Mouse (Mus musculus) lung, postnatal 25 days (tissue): Measurements from ENCODE around the gene Fxn.

ENCODE experiments used
- DNase-seq: peaks from one replicate; pipeline ENCODE4 v3.0.0; 2022; ENCODE audit warnings: low spot score

The Fxn gene

DNA sequence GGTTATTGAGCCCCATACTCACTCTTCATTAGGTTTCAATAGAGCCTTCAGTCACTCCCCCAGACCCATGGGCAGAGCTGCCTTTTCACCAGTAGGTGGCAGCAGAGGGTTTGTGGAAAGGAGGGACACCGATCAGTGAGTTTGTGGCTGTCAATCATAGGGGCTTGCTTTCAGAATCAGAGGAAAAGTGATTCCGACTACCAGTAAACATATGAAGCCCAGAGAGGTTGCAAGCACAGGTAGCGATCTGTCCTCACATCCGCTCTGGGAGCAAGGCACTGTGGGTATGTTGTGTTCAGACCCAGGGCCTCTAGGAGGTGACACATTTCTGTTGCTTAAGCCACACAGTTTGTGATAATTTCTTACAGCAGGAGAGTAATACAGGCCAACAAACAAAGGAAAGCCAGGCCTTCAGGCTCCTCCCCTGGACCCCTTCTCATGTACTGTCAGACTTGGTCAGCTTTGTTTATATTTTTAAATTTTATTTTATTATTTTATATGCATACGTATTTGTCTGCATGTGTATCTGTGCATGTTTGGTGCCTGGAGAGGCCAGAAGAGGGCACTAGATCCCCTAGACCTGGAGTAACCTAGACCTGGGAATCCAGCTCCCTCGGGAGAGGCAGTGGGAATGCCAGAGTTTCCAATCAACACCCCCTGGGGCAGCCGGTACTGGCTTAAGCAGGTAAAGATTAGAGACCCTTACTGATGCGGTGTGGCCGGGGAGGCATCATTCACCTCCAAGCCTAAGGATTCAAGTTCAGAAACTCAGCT is 20.8 kb upstream of the Fxn start:
- peak; percentile 74 for DNase-seq

DNA sequence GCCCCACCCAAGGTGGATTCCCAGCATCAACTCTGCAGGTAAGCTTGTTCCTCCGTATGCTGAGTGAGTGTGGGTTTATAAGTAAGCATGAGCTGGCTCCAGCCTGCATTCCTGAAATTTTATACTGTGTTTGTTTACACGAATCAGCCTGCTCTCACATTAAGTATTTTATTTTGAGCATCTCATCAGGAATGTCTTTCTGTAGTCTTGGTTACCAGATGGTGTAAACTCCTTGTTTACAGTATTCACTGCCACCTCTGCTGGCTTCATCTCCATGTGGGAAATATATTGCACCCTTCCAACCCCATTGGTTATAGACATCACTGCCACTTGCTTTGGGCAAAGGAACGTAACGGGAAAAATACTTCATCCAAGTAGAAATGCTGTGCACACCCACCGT is 13.1 kb upstream of the Fxn start:
- DNase-seq = peak; percentile 22

DNA sequence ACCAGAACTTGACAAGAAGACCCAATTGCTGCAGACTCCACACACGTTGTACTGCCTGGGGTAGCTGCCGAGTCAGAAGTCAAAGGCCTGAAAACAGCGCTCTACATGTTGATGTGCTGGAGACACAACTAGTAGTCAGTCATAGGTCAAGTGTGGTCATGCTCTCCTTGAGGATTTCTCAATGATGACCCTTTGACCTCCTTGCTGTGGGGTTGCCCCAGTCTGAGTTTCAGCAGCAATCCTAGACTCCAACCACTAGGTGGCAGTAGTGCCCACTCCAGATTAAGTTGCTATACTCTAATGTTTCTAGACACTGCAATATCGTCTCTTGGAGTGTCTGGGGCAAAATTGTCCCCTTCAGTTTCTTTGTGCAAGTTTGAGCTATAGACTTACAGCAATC is 3.8 kb upstream of the Fxn start:
- peak; percentile 83 for DNase-seq

DNA sequence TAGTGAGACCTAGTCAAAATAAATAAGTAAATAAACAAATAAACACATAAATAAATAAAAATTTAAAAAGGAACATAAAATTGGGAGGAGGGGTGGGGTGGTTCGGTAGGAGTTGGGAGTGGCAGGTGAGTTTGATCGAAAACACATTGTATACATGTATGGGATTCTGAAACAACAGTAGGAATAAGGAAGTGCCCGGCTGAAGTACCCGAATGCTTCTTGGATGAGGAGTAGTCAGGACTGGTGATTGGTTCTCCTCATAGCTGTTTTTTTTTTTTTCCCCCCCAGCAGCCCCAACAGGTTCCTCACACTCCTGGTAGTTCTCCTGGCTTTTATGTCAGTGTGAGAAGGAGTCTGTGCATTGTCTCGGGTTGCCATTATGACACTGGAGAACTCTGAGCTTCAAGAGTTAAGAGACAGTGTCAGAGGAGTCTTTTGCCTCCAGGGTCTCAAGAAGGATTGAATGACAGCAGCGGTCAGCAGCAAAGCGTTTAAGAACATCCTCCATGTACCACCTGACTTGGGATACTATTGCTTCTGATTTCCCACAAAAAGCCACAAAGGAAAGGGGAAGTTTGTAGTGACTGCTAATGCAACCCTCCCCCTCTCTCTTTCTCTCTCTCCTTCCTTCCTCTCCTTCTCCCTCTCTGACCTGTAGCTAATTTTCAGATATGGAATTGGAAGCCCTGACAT is 1.0 kb upstream of the Fxn start:
- no peak for DNase-seq

DNA sequence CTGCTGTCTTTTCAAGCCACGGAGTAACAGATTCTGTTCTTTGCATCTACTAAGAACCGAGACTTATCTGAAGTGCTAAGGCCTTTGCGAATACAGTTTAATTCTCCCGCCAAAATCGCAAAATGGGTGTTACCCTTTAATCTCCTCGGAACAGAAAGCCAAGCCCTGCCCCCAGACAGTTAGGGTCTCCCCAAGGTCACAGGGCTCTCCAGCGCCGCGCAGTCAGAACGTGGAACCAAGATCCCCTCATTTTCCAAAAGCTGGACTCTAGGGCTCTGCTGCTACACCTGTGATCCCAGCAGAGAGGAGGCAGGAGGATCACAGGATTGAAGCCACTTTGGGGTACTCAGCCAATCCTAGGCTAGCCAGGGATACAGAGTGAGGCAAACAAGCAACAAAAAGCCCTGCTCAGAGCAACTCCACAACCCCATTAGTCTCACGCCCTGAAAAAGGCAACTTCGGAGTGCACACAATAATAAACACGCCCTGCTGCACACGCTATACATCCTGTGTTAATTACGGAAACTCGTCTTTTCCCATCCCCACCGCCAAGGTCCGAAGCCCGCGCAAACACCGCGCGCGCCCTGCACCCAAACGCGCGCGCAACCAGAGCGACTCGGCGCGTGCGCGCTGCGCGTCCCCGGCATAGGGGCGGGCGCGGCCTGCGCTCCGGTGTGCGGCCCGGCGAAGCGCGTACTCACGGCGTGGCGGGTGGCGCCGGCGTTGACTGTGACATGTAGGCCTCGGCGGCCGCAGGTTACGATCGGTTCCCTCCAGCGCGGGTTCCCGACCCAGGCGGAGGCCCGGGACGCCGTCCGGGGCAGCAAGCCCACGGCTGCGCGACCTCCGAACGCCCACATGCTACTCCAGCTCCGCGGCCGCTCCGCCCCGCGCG is 452 bp downstream of the Fxn start:
- peak; percentile 63 for DNase-seq

DNA sequence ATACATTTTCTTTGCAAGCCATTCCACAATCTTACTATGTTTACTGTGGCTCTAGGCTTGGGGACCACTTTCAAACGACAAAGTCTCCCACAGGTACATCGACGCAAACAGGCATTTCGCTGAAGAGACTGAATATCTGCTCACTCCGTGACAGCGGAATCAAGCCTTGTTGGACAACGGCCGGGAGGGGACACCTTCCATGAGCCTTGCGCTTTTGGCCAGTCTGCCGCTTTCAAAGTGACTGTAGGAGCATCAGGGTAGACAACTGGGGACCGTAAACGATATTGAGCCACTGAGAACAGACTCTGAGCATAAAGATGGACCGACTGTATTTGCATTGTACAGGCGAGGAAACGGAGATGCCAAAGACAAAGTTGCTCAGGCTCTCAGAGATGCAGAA is 1.5 kb downstream of the Fxn start:
- no peak for DNase-seq

DNA sequence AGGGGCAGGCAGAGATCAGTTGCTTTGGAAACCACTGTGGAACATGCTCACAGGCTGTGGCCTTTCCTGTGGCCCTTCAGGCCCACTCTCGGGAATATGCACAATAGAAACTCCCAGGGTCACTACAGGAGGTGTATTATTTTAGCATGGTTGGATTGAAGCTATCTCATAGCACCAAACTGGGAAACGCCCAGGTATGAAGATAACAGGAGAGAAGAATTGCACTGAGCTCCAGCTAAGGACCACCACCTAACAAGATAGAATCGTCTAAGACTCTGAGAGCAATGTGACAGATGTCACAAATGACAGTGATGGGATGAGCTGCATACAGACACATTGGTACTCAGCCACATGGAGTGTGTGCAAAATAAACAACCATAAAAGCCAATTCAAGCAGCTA is 6.1 kb downstream of the Fxn start:
- DNase-seq = no peak

DNA sequence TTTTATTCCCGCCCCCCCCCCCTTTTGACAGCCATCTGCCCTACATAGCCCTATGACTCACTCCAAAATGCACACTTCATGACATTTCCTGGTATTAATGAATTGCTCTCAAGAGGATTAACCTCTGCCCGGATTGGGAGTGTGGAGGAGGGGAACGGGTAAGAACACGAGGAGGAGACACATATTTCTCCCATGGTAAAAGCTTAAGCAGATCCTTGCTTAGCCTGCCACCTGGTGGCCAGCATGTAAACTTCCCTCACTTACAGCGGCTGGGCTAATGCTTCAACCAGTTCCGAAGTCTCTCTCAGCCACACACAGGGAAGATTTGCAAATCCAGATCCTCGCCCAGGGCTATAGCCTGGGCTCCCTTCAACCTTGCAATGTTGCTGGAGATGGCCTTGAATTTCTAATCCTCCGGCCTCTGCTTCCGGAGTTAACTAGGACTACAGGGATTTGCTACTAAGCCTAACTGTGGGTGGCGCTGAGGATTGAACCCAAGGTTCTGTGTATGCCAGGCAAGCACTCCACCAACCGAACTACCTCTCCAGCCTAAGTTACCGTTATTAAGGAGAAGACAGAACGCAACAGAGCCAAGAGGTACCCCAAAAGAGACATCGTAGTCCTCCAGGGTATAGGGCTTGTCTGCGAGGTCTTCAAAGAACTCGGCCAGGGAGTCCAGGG is 8.5 kb downstream of the Fxn start:
- peak; percentile 84 for DNase-seq

DNA sequence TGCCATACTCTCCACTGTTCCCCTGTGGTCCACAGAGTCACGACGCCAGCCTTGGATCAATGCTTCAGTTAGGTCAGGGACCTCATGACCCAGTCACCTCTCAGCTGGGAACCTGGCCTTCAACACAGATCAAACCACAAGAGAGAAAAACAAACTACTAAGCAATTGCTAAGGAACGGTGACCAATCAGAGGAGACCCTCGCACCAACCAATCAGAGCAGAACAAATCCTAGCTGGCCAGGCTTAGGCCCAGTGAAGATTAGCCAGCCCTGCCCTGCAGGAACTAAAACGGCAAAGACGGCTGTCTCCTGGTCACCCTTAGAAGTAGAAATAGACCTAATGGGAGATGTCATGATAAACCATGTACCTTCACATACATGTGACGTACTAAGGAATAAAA is 9.1 kb downstream of the Fxn start:
- DNase-seq = peak; percentile 37

DNA sequence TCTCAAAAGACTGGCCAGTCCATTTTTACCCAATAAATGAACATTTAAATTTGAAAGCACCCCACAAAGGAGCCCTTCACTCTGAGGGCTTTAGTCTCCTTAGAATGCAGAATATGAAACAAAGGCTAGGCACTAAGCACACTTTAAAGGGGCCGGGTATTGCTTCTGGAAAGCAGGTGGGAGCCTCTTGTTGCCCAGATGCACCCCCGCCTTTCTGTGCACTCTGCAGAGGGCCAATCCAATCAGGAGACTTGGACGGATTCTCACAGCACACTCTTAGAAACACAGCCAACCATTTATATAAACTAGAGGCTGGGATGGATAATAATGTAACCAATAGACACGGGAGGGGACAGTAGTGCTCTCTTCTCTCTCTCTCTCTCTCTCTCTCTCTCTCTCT is 11.9 kb downstream of the Fxn start:
- DNase-seq = no peak

DNA sequence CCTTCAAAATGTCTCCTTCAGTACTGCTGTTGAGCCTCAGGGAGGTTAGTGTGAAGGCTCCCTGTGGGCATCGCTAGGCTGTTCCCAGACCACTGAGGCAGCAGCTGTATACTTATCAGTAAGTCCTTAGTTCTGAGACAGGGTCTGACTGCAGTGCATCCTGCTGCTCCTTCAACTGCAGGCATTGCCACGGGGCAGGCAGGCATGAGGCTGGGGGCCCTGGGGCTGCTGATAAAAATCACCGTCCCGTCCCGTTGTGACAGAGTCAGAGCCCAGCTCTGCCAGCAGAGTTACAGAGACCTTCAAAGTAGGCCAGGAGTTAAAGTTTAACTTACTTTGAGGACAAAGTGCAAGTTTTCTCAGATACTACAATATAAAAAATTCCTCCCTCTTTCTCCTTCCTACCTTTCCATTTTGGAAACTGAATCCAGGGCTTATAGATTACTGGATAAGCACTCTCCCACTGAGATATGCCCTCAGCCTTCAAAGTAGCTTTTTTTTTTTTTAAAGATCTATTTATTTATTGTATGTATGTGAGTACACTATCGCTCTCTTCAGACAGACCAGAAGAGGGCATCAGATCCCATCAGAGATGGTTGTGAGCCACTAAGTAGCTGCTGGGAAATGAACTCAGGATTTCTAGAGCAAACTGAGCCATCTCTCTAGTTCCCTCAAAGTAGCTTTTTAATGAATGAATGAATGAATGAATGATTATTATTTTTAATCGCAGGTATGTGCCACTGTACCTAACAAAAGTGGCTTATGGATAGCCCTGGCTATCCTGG is 14.2 kb downstream of the Fxn start:
- DNase-seq = no peak

DNA sequence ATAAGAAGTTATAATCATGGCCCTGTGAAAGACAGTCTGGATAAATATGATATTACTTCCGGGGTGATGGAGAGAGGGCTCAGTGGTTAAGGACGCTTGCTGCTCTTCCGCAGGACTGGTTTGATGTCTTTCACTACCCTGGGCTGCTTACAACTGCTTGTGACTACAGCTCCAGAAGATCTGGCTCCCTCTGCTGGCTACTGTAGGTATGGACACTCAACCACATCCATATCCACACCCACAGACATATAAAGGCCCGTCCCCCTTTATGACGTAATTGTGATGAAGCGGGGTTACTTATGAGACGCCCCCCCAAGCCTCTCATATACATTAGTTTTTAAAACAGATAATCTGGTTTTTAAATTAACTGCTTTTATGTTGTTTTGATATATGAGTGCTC is 15.4 kb downstream of the Fxn start:
- peak; percentile 89 for DNase-seq

DNA sequence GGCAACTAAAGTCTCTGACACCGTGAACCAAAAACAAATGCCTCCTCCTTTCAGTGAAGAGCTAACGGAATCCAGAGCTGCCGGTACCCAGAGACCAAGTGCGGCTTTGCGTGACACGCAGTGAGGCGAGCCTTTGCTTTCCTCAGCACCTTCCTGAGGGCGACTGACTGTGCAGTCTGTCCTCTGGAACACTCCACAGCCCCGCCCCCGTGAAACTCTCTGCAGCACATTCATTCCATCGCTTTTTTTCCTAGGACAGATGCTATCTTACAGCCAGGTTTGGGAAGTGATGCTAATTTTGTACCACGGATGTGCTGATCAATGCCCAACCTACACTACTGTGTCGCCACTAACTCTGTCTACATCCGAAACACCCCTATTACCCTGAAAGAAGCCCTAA is 17.7 kb downstream of the Fxn start:
- DNase-seq = no peak

DNA sequence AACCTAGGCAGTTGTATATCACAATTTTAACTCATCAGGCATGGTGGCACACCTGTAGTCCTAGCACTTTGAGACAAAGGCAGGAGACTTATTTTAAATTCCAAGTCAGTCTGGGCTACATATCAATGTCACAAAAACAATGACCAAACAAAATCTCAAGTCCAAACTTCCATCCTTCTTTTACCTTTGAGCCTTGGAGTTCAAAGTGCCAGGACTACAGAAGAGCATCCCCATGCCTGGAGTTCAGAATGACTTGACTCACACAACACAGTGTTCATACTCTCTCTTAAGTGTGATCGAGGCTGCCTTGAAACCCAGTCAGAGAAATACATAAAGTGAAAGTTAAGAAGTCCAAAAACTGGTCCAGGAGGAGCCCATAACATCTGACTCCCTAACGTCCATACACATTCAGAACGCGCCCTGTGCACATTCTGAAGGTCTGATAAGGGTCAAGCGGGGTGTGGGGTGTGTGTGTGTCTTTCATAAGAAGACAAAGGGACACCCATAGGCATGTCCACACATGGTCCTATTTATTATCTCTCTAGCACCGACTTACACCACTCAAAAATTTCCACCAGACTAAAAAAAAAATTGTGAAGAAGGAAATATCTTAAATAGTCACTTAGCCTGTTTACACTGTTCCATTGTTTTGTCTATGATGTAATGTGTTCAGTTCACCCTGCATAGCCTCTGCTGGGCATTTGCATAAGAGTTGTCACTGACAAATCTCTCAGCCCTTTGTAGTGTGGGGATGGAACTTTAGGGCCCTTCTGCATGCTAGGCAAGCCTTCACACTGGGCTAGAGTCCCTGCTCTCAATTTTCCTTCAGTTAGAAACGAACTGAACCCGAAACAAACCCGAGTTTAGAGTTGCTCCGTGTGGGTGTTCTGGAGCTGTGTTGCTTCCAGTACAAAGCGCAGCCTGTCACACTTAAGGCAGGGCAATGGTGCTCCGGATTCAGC is 20.7 kb downstream of the Fxn start:
- peak; percentile 41 for DNase-seq

DNA sequence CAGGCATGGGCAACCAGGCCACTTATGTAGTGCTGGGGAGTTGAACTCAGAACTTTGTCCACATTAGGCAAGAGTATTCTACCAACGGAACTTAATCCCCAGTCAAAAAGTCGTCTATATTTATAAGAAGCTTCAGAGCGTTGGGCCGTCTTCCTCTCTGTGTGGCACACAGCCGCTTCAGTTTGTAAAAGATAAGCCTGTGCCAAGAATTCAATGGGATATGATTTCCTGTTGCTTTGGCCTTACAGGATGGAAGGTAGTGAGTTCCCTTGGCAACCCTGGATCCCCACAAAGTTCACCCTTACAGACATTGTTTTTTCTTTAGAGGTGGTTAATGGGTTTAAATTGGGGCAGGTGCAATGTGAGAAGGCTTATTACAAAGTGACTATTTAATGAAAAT is 22.0 kb downstream of the Fxn start:
- DNase-seq = peak; percentile 75

DNA sequence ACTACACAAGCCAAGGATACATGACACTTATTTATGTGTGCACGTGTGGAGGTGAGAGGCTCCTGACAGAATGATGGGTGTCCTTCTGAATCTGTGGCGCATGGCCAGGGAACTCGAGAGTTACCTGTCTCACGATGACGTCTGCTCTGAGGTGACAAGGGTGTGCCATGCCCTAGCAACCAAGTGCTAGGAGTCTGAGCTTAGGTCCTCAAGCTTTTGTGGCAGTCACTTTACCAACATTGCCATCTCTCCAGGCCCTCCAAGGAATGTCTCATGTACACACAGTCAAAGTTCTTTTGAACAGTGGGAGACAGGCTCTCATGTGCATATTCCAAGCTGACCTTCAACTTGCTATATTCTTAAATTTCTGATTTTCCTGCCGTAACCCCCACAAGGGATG is 22.4 kb downstream of the Fxn start:
- peak; percentile 18 for DNase-seq

DNA sequence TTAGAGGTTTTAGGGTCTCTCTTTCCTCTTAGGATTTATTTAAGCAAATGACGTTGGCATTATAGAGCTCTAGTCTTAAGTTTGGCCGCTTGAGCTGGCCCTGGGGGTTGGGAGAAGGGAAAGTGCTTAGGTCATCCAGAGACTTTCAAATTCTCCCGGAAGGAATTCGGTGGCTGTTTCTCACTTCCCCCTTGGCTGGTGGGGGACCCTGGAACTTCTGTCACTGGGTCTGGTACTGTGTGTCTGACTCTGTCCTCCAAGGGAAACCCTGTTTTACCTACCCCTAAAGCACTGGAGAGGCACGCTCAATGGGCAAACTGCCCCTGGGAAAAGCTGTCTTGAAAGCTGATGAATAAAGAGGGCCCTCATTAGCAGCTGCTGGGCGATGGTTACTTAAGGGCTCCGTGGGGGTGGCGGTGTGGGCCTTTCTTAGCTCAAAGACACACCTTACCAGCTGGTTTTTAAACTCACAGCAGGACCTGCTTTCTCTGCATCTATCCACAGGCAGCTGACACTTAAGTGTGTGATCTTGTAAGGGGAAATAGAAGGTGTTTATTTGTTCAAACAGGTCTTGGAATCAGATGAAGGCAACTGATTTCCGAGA is 26.6 kb downstream of the Fxn start:
- DNase-seq = no peak

DNA sequence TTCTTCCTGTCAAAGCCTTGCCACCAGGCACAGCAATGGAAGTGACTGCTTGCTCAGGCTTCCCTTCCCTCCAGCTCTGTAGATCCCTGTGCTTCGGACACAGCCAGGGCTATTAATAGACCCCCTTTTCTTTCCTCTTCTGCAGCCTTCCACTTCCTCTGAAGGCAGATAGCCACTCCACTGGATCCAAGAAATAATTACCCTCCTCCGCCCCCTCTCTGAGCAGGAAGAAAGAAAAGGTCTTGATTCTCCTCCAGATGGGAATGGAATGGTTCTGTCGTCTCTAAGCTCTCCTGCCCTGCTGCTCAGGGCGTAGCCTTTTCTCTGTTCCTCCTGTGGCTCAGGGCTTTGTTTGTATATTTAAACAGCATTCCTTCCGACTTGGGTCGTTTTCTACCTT is 28.5 kb downstream of the Fxn start:
- peak; percentile 48 for DNase-seq

DNA sequence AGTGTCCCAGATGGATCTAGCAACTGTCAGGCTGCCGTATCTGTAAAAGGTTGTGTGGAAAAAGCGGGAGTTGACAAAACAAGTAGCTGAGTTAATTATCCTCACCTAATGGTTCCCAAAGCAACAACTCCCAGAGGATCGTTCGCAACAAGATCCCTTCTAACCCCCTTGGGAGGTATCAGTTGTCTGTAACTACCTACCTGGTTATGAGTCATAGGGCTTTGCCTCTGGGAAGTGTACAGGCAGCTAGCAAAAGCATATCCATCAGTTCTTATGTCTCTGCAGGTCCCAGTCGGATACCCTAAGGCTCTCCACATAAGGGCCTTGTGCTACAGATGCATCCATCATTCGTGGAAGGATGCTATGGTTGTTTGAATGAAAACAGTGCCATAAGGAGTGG is 37.1 kb downstream of the Fxn start:
- no peak for DNase-seq
